Mouse (Mus musculus): ENCODE results near the gene Rabgap1l. TPM values are rescaled to one million over a fixed set of nuclear protein-coding genes. Genes with fewer than 3 reads are reported as not detected.

The Rabgap1l gene
- total RNA-seq, 2 experiments from 2014 or later = 241 to 255 TPM

- Histone ChIP-seq H3K4me3 (peak overlapping the region; percentile 65), H3K27ac (peak overlapping the region; percentile 98)
- peak in 1 of 2 experiments; percentile 18 for DNase-seq (ENCODE audit: low spot score in 2 of 2)
- no peak for TF ChIP-seq CTCF (conservative IDR thresholded peaks at IDR 0.05)
These were observed 441.7 kb downstream of the Rabgap1l start for GRCm38 (mm10) chr1:160351146-160351879.

GRCm38 (mm10) chr1:160340653-160341052 is 452.4 kb downstream of the Rabgap1l start:
- Histone ChIP-seq H3K27ac (no peak overlapping the region), H3K4me3 (no peak overlapping the region)
- TF ChIP-seq CTCF (conservative IDR thresholded peaks at IDR 0.05) = no peak
- no peak for DNase-seq (ENCODE audit: low spot score in 2 of 2)

GRCm38 (mm10) chr1:160339374-160339773 is 453.6 kb downstream of the Rabgap1l start:
- H3K4me3 ChIP-seq = no peak overlapping the region
- H3K27ac ChIP-seq = no peak overlapping the region
- DNase-seq (ENCODE audit: low spot score in 2 of 2) = no peak
- no peak for TF ChIP-seq CTCF (conservative IDR thresholded peaks at IDR 0.05)

- peak overlapping the region; percentile 46 for H3K27ac ChIP-seq
These were observed 458.2 kb downstream of the Rabgap1l start for GRCm38 (mm10) chr1:160334791-160335190.

GRCm38 (mm10) chr1:160330828-160331227 is 462.2 kb downstream of the Rabgap1l start:
- TF ChIP-seq CTCF (conservative IDR thresholded peaks at IDR 0.05) = no peak
- Histone ChIP-seq H3K27ac (peak overlapping the region; percentile 83), H3K4me3 (no peak overlapping the region; the same call in 1 of the 2 replicates)
- DNase-seq (ENCODE audit: low spot score in 2 of 2) = peak; percentile 47 to 78

More at GRCm38 (mm10) chr1:160334791-160335190, 458.2 kb downstream of the Rabgap1l start:
- no peak for TF ChIP-seq CTCF (conservative IDR thresholded peaks at IDR 0.05)
- DNase-seq (ENCODE audit: low spot score in 2 of 2) = no peak
- no peak overlapping the region for H3K4me3 ChIP-seq

- TF ChIP-seq CTCF (conservative IDR thresholded peaks at IDR 0.05) = no peak
- no peak overlapping the region for H3K4me3 ChIP-seq
- no peak for DNase-seq (ENCODE audit: low spot score in 2 of 2)
- H3K27ac ChIP-seq = peak overlapping the region; percentile 76
These were observed 462.8 kb downstream of the Rabgap1l start for GRCm38 (mm10) chr1:160330222-160330621.

- no peak for DNase-seq (ENCODE audit: low spot score in 2 of 2)
- Histone ChIP-seq H3K27ac (peak overlapping the region; percentile 76), H3K4me3 (no peak overlapping the region)
- TF ChIP-seq CTCF (conservative IDR thresholded peaks at IDR 0.05) = peak; percentile 53
These were observed 463.2 kb downstream of the Rabgap1l start for GRCm38 (mm10) chr1:160329788-160330187.

- no peak for TF ChIP-seq CTCF (conservative IDR thresholded peaks at IDR 0.05)
These were observed 465.5 kb downstream of the Rabgap1l start for GRCm38 (mm10) chr1:160327531-160327930.

GRCm38 (mm10) chr1:160325542-160325941 is 467.5 kb downstream of the Rabgap1l start:
- no peak for TF ChIP-seq CTCF (conservative IDR thresholded peaks at IDR 0.05)
- H3K27ac ChIP-seq = no peak overlapping the region
- no peak overlapping the region for H3K4me3 ChIP-seq
- DNase-seq (ENCODE audit: low spot score in 2 of 2) = no peak

More at GRCm38 (mm10) chr1:160327531-160327930, 465.5 kb downstream of the Rabgap1l start:
- DNase-seq (ENCODE audit: low spot score in 2 of 2) = no peak
- Histone ChIP-seq H3K4me3 (no peak overlapping the region), H3K27ac (0 out of 2 replicates have a peak overlapping the region, but pooled peaks have one; percentile 3)

GRCm38 (mm10) chr1:160320690-160321089 is 472.3 kb downstream of the Rabgap1l start:
- no peak for TF ChIP-seq CTCF (conservative IDR thresholded peaks at IDR 0.05)
- H3K4me3 ChIP-seq = no peak overlapping the region
- no peak overlapping the region for H3K27ac ChIP-seq
- no peak for DNase-seq (ENCODE audit: low spot score in 2 of 2)

GRCm38 (mm10) chr1:160318057-160318725 is 474.8 kb downstream of the Rabgap1l start:
- H3K27ac ChIP-seq = no peak overlapping the region

GRCm38 (mm10) chr1:160316239-160316638 is 476.8 kb downstream of the Rabgap1l start:
- TF ChIP-seq CTCF (conservative IDR thresholded peaks at IDR 0.05) = peak; percentile 53
- no peak for DNase-seq (ENCODE audit: low spot score in 2 of 2)
- Histone ChIP-seq H3K27ac (no peak overlapping the region), H3K4me3 (no peak overlapping the region)

More at GRCm38 (mm10) chr1:160318057-160318725, 474.8 kb downstream of the Rabgap1l start:
- no peak overlapping the region for H3K4me3 ChIP-seq
- no peak for TF ChIP-seq CTCF (conservative IDR thresholded peaks at IDR 0.05)
- DNase-seq (ENCODE audit: low spot score in 2 of 2) = no peak

GRCm38 (mm10) chr1:160312658-160313057 is 480.4 kb downstream of the Rabgap1l start:
- Histone ChIP-seq H3K27ac (no peak overlapping the region), H3K4me3 (no peak overlapping the region)
- TF ChIP-seq CTCF (conservative IDR thresholded peaks at IDR 0.05) = no peak
- no peak for DNase-seq (ENCODE audit: low spot score in 2 of 2)
